Mouse (Mus musculus): Measurements from ENCODE around the gene Cry2.

The Cry2 gene

GRCm38 (mm10) chr2:92386821-92387570, 46.8 kb downstream of the Cry2 start:
- DNase-seq = no peak

GRCm38 (mm10) chr2:92385113-92386051, 48.5 kb downstream of the Cry2 start:
- no peak for DNase-seq

- no peak for DNase-seq
These were observed 49.7 kb downstream of the Cry2 start for GRCm38 (mm10) chr2:92384101-92384500.

DNA sequence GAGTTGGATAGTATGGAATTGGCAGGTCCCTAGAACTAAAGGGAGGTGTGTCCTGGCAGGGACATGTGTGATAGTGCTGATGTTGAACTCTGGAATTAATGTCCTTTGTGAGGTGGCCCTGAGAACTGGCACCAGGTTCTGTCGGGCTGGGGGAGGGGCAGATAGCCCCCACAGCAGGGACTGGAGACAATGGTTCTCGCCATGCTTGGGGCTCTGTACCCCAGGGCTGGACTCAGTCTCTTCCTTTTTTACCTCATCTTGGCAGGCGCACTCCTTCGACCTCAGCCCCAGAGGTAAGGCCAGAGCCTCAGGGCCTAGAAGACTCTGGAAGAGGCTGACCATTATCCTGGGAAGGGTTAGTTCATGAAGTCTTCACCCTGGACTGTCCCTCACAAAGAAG, 51.1 kb downstream of the Cry2 start:
- no peak for DNase-seq

- DNase-seq = no peak
These were observed 51.8 kb downstream of the Cry2 start, which contains the start of gene 1700029I15Rik for GRCm38 (mm10) chr2:92381901-92382588. Gene 1700029I15Rik, plus strand, starts transcription at chr2:92382538.

- DNase-seq = no peak
These were observed 52.7 kb downstream of the Cry2 start for GRCm38 (mm10) chr2:92381161-92381560.

- DNase-seq = peak; percentile 24
These were observed 53.3 kb downstream of the Cry2 start for GRCm38 (mm10) chr2:92380495-92381050.

- no peak for DNase-seq
These were observed 53.9 kb downstream of the Cry2 start for GRCm38 (mm10) chr2:92379783-92380494.

DNA sequence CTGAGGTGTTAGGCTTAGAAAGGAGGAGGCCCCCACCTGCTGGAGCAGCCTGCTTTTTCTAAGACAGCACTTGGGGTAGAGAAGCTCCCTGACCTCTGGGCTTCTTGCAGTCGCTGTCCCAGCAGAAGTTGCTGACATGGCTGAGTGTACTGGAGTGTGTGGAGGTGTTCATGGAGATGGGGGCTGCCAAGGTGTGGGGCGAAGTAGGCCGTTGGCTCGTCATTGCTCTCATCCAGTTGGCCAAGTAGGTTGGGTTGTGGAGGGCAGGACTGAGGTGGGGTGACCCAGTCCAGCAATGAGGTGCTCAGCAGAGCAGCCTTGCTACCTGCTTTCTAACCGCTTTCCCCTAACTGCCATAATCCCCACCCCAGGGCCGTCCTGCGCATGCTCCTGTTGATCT, 56.5 kb downstream of the Cry2 start:
- DNase-seq = peak; percentile 31

GRCm38 (mm10) chr2:92376300-92376699, 57.5 kb downstream of the Cry2 start:
- no peak for DNase-seq

GRCm38 (mm10) chr2:92375788-92376187, 58.1 kb downstream of the Cry2 start:
- no peak for DNase-seq

DNA sequence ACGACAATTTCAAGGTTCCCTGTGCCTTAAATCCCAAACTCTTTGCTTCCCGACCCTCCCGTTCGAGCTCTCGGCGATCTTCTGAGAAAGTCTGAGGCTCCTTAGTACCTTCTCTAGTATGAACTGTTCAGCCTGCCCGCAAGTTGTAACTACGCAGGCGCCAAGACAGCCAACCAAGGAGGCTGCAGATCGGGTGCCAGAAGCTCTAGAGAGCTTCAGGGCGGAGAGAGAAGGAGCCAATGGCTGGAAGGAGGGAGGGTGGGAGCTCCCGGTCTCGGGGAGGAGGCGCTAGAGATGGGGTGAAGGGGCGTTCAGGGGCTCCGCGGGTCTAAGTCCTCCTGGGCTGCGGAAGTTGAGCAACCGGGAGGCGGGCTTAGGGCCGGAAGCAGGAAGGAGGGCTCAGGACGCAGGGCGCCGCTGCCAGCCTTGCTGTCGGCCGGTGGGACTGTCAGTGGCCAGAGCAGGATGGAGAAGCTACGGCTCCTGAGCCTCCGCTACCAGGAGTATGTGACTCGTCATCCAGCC, 58.7 kb downstream of the Cry2 start:
- DNase-seq = peak; percentile 91

DNA sequence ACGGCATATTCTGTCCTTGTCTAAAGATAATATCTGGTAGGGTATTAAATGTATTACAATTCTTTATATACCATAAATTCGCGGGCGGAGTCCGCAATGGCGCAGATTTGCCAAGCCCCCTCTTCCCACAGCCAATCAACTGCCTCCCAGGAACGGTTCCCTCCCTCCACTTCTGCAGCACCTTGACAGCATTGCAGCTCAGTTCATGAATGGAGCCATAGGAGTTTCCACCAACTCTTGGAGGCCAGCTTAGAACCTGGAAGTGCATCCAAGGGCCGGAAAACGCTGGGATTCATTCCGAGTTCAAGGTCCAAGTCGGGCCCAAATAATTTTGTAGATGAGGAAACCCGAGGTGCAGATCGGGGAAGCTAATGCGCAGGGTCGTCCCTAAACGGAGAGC, 59.3 kb downstream of the Cry2 start, which contains the start of the genes Pex16 and Large2:
Gene Pex16, plus strand, starts transcription at position 163 of the 400 bp plus-strand sequence.
Gene Large2, minus strand, starts transcription at position 356 of the 400 bp plus-strand sequence.
- peak; percentile 51 for DNase-seq

DNA sequence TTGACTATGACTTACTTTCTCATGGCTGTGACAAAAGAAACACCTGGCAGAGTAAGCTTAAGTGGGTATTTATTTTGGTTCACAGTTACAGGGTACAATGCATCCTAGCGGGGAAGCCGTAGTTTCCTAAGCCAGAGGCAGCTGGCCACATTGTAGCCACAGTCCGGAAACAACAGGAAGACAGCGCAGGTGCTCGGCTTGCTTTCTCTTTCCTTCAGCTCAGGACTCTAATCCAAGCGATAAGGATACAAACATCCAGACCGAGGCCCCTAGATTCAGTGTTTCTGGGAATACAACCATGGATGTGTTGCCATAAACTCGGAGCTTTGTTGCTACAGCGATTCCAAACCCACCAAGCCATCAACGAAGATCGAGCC, 60.4 kb downstream of the Cry2 start:
- DNase-seq = no peak

GRCm38 (mm10) chr2:92372767-92373436, 60.9 kb downstream of the Cry2 start:
- peak; percentile 59 for DNase-seq

- no peak for DNase-seq
These were observed 61.7 kb downstream of the Cry2 start for GRCm38 (mm10) chr2:92371971-92372690.

- peak; percentile 41 for DNase-seq
These were observed 62.7 kb downstream of the Cry2 start for GRCm38 (mm10) chr2:92370821-92371805.

DNA sequence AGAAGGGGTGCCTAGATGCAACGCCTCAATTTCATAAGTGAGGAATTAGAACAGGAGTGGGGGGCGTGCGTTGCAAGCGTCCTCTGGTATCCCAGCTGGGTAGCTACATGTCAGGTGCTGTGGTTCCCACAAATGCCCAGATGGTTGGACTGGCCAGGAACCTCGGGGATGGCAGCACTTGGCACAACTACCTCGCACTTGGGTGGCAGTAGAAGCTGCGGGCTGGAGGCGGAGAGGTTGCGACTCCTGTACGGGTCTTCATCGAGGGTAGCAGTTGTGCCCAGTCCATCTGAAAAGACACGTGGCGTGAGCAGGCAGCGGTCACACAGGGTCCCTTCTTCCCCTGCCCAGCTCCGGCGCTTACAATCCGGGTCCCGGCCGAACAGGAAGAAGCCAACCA, 63.5 kb downstream of the Cry2 start:
- peak; percentile 29 for DNase-seq

DNA sequence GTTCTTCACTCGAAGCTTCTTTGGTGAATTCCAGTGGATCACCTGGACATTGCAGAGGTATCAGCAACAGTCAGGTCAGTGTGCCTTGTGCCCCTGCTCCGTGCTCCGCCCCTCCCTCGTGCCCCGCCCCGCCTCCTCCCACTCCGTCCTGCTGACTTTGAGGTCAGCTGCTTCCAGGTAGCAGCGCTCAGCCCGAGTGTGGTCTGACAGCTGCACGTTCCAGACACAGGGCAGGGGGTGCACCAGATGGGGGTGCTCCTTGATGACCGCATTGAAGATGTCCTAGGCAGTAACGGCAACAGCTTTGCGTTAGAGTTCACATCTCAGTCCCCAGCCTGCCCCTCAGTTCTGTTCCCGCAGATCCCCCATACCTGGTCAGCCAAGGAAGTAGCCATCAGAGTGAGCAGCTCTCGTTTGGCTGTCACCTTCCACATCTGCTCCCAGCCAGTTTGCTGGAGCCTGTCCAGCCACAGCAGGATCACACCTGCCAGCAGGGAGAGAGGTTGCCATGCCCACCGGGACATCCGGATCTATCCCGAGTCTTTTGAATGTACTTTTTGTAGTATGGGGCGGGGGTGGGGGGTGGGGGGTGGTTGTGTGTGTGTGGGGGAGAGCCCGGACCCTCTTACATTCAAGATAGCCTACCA, 66.3 kb downstream of the Cry2 start:
- no peak for DNase-seq
